Mouse (Mus musculus): ENCODE results near the gene Olfr680-ps1.
"Not testable (repeated sequence)": the region's sequence is repeated elsewhere in the genome, so short reads cannot be mapped to it uniquely, and the experiment has no call there.

Olfr680-ps1 gene

GRCm38 (mm10) chr7:105092717-105093116 lies at the start of gene Olfr680-ps1:
TSS of gene Olfr680-ps1 (minus strand) at chr7:105092817.
- DNase-seq, result not testable (repeated sequence)

DNA sequence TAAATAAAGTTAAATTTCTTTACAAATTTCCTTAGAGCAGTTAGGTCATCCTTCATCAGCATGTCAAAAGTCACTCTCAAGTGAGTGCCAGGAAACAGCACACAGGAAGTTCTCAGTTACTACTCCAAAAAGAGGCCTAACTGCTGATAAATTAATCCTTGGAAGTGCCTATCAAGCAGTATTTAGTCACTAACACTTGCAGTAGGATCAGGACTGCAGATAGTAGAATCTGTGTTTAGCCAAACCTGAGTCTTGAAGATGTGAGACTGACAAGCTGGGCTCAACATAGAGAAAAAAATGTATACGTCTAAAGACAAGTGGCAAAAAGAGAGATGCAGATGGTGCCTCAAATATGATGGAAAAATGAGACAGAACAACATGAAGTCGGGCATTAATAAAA lies 48.7 kb upstream of the Olfr680-ps1 start:
- no peak for DNase-seq

DNA sequence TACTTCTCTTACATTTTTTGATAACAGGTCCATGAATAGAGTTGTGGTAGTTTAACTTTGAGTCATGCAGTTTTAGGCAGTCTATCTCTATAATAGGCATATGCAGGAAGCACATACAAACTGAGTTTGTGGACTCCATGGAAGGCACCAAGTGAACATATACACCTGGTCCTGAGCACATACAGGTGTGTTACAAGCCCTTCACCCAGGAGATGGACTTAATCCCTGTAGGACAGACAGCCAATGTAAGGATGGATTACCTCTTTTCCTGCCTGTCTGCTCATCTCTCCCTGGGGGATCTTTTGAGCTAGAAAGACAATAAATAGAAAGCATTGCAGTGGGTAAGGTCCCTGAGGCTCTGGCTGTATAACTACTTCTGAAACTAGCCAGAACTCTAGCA lies 23.9 kb upstream of the Olfr680-ps1 start, which contains the start of gene Olfr681:
Olfr681 (plus strand) TSS at position 301 of the 400 bp plus-strand sequence.
- DNase-seq, result no peak

DNA sequence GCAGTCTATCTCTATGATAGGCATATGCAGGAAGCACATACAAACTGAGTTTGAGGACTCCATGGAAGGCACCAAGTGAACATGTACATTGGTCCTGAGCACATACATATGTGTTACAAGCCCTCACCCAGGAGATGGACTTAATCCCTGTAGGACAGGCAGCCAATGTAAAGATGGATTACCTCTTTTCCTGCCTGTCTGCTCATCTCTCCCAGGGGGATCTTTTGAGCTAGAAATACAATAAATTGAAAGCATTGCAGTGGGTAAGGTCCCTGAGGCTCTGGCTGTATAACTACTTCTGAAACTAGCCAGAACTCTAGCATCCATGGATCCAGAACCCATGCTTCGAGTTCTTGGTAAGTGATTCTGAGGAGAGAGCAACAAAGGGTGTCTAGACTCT lies 11.7 kb downstream of the Olfr680-ps1 start, which contains the start of gene Olfr679:
Olfr679 (plus strand) TSS at position 301 of the 400 bp plus-strand sequence.
- no peak for DNase-seq

DNA sequence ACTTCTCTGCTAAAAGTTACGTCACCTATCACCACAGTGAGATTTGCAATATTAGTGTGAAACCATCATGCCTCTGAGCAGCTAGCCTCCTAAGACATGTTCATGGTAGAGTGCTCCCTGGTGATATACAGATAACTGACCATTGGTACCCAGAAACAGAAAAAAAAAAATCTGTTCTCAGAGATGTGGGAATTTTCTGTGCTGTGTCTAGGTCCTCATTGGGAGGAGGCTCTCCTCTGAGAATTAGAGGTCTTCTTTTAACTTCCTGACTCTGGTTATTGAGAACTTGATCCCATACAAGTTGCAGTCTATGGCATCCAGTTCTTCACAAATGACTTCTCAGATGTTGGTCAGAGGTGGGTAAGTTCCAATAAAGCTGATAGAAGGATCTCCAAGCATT lies 28.4 kb downstream of the Olfr680-ps1 start, which contains the start of gene Olfr678:
Olfr678 (plus strand) TSS at position 301 of the 400 bp plus-strand sequence.
- no peak for DNase-seq

DNA sequence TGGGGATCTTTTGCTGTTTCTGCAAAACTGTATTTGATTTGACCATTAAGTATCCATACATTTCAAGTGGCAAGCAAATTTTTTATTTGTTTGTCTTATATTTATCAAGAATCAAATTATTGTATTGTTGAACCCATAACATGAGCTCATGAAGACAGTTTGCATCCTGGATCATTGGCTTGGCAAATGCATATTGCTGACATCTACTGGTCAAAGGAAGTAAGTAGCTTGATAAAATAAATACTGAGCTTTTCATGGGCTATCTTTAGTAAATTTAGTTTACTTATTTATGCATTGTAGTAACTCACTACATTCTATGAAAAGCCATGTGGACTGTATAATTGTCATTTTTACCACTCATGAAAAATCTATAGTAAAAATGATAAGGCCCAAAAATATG lies 33.7 kb downstream of the Olfr680-ps1 start:
- DNase-seq, result no peak
